Mouse (Mus musculus): ENCODE measurements at regions not wholly inside any gene's neighbourhood (a gene's known extent, or its start where the extent isn't known, plus 50 kb on each side); places are given as distances from the start of the nearest gene placed in this dataset.

- Histone ChIP-seq H3K9me3 (replicated peaks; ENCODE audit: insufficient read depth, low read length) (no peaks in the 10 kb centered on the region), H3K27me3 (ENCODE audit: control insufficient read depth in 1 of 2, insufficient read depth in 2 of 2, low read length in 2 of 2) (no peaks in the 10 kb centered on the region), H3K27ac (ENCODE audit: control insufficient read depth, low read depth, low read length) (no peak overlapping the region), H3K4me1 (ENCODE audit: control insufficient read depth in 1 of 2, insufficient read depth in 2 of 2, low read length in 2 of 2) (no peaks in the 10 kb centered on the region), H3K36me3 (ENCODE audit: control insufficient read depth in 1 of 2, insufficient read depth in 2 of 2, low read length in 2 of 2) (no peaks in the 10 kb centered on the region), H3K9ac (ENCODE audit: control insufficient read depth, low read depth, low read length, poor library complexity, severe bottlenecking) (no peak overlapping the region), H3K79me2 (ENCODE audit: control insufficient read depth, insufficient read depth, low read length, poor library complexity) (no peaks in the 10 kb centered on the region), H3K4me3 (ENCODE audit: control insufficient read depth in 1 of 2, insufficient read depth in 1 of 2, low read depth in 2 of 2, low read length in 2 of 2) (no peak overlapping the region)
- no peak for DNase-seq (ENCODE audit: low read depth, low spot score)
- TF ChIP-seq SMC3 (IDR thresholded peaks at IDR 0.05; ENCODE audit: low read depth, low read length) (no peak), HCFC1 (IDR thresholded peaks at IDR 0.05; ENCODE audit: low read depth, low read length) (no peak), USF2 (IDR thresholded peaks at IDR 0.05; ENCODE audit: borderline replicate concordance in 1 of 2, insufficient read depth in 1 of 2, low read depth in 1 of 2, low read length in 2 of 2) (no peak), ZMIZ1 (IDR thresholded peaks at IDR 0.05; ENCODE audit: low read depth, low read length) (no peak), MYC (IDR thresholded peaks at IDR 0.05; ENCODE audit: low read depth, low read length) (no peak), BHLHE40 (IDR thresholded peaks at IDR 0.05; ENCODE audit: borderline replicate concordance, low read depth, low read length) (no peak), E2F4 (IDR thresholded peaks at IDR 0.05; ENCODE audit: borderline replicate concordance, low read depth, low read length) (no peak), SIN3A (IDR thresholded peaks at IDR 0.05; ENCODE audit: low read length) (no peak), EP300 (IDR thresholded peaks at IDR 0.05; ENCODE audit: low read depth in 1 of 2, low read length in 2 of 2) (no peak), MEF2A (IDR thresholded peaks at IDR 0.05; ENCODE audit: extremely low read depth, insufficient replicate concordance, low read depth, low read length, poor library complexity, severe bottlenecking) (no peak), GATA1 (IDR thresholded peaks at IDR 0.05; ENCODE audit: low read depth, low read length) (no peak), GABPA (IDR thresholded peaks at IDR 0.05; ENCODE audit: low read depth, low read length) (no peak), POLR2AphosphoS2 (IDR thresholded peaks at IDR 0.05; ENCODE audit: low read length) (no peak), ELF1 (IDR thresholded peaks at IDR 0.05; ENCODE audit: low read depth, low read length) (no peak), JUND (IDR thresholded peaks at IDR 0.05; ENCODE audit: low read depth, low read length) (no peak), MYB (IDR thresholded peaks at IDR 0.05; ENCODE audit: low read depth, low read length) (no peak), USF1 (IDR thresholded peaks at IDR 0.05; ENCODE audit: low read depth, low read length) (no peak)
Measured at GRCm38 (mm10) chr14:105668969-105669368, 227.7 kb downstream of the Spry2 start.

GRCm38 (mm10) chr14:105664671-105665198 lies 231.9 kb downstream of the Spry2 start:
- no peaks in the 10 kb centered on the region for H3K36me3 ChIP-seq (ENCODE audit: control insufficient read depth in 1 of 2, insufficient read depth in 2 of 2, low read length in 2 of 2)

More at GRCm38 (mm10) chr14:105664671-105665198, 231.9 kb downstream of the Spry2 start:
- TF ChIP-seq ZNF384 (IDR thresholded peaks at IDR 0.05; ENCODE audit: low read depth, low read length) (no peak), MYB (IDR thresholded peaks at IDR 0.05; ENCODE audit: low read depth, low read length) (no peak), UBTF (IDR thresholded peaks at IDR 0.05; ENCODE audit: borderline replicate concordance, insufficient read depth, low read depth, low read length) (no peak), USF2 (IDR thresholded peaks at IDR 0.05; ENCODE audit: borderline replicate concordance in 1 of 2, insufficient read depth in 1 of 2, low read depth in 1 of 2, low read length in 2 of 2) (no peak), MXI1 (IDR thresholded peaks at IDR 0.05; ENCODE audit: low read depth, low read length) (no peak), USF1 (IDR thresholded peaks at IDR 0.05; ENCODE audit: low read depth, low read length) (no peak), POLR2A (IDR thresholded peaks at IDR 0.05; ENCODE audit: control insufficient read depth in 1 of 2, insufficient read depth in 1 of 2, low read depth in 1 of 2, low read length in 2 of 2, poor library complexity in 1 of 2) (no peak), MAFK (IDR thresholded peaks at IDR 0.05; ENCODE audit: borderline replicate concordance, low read depth, low read length) (no peak)
- Histone ChIP-seq H3K4me1 (ENCODE audit: control insufficient read depth in 1 of 2, insufficient read depth in 2 of 2, low read length in 2 of 2) (no peaks in the 10 kb centered on the region), H3K27me3 (ENCODE audit: control insufficient read depth in 1 of 2, insufficient read depth in 2 of 2, low read length in 2 of 2) (no peaks in the 10 kb centered on the region), H3K9ac (ENCODE audit: control insufficient read depth, low read depth, low read length, poor library complexity, severe bottlenecking) (no peak overlapping the region), H3K4me3 (ENCODE audit: control insufficient read depth in 1 of 2, insufficient read depth in 1 of 2, low read depth in 2 of 2, low read length in 2 of 2) (no peak overlapping the region), H3K27ac (ENCODE audit: control insufficient read depth, low read depth, low read length) (no peak overlapping the region), H3K9me3 (replicated peaks; ENCODE audit: insufficient read depth, low read length) (no peaks in the 10 kb centered on the region), H3K79me2 (ENCODE audit: control insufficient read depth, insufficient read depth, low read length, poor library complexity) (no peaks in the 10 kb centered on the region)
- no peak for DNase-seq (ENCODE audit: low read depth, low spot score)
